Comparison of ENCODE assay signal across 18 mouse cellular contexts in the genomic region with DNA sequence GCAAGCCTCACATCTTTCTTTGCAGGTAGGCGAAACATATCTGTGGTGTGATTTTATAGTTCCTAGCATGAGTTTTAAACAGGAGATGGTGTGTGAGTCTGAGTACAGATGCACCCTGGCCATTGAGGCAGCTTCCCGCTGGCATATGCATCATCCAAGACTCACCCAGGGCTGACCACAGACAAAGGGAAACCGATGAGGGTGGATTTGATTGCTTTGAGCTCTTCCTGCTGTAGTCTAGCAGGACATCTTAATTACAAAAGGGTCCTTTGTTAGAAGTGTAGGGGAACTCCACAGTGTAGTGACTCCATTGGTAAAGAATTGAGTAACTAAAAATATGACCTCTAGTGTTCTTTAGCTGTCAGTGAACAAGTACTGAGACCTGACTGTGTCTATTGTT.
DNase-seq lines count a peak whose midpoint lies in the region; ATAC-seq and TF ChIP-seq lines count a peak whose summit lies in the region.
"Had no signal": no experiment of that assay in that cellular context is flagged by ENCODE, and none has a peak within 500 bp of the region (broad histone marks: within the 10 kb centered on the region; RNA-seq: fewer than 3 reads in every experiment).

No protein-coding gene starts in this region.

- ATAC-seq in heart, postnatal 0 days (ENCODE audit: insufficient read depth, low read depth): no peak
- peak; percentile 9 for ATAC-seq in inflammation-experienced regulatory T-cells, adult 6 months
- ATAC-seq: forebrain, embryonic 13.5 days; intestine, embryonic 16.5 days; liver, embryonic 12.5 days had no signal

- H3K27me3 ChIP-seq in heart, postnatal 0 days (ENCODE audit: control insufficient read depth, insufficient read depth, low read length): no peaks in the 10 kb centered on the region
- H3K27me3 ChIP-seq in hindbrain, embryonic 10.5 days (ENCODE audit: insufficient read depth, poor library complexity, severe bottlenecking): no peaks in the 10 kb centered on the region
- H3K27me3 ChIP-seq: forebrain, embryonic 13.5 days; liver, embryonic 12.5 days had no signal

- H3K4me2 ChIP-seq in heart, postnatal 0 days (ENCODE audit: low read depth, low read length): no peak overlapping the region
- H3K4me2 ChIP-seq: forebrain, embryonic 13.5 days; hindbrain, embryonic 14.5 days; kidney, embryonic 15.5 days; liver, embryonic 12.5 days had no signal

- H3K4me1 ChIP-seq in heart, postnatal 0 days (ENCODE audit: control insufficient read depth, insufficient read depth): peaks cover 55% of the 10 kb centered on the region
- H3K4me1 ChIP-seq in hindbrain, embryonic 10.5 days (replicated peaks): peaks cover 12% of the 10 kb centered on the region; the same call in 1 of the 2 replicates
- H3K4me1 ChIP-seq: forebrain, embryonic 13.5 days had no signal

- H3K36me3 ChIP-seq in heart, postnatal 0 days (replicated peaks; ENCODE audit: control insufficient read depth, insufficient read depth, low read length): no peaks in the 10 kb centered on the region
- no peaks in the 10 kb centered on the region for H3K36me3 ChIP-seq in hindbrain, embryonic 10.5 days
- H3K36me3 ChIP-seq: kidney, embryonic 15.5 days; liver, embryonic 12.5 days; midbrain, embryonic 10.5 days had no signal

- H3K27ac ChIP-seq in heart, postnatal 0 days (ENCODE audit: low read depth): peak overlapping the region; percentile 89; the same call in 1 of the 2 replicates
- no peak overlapping the region for H3K27ac ChIP-seq in hindbrain, embryonic 10.5 days
- H3K27ac ChIP-seq: forebrain, embryonic 13.5 days; hindbrain, embryonic 14.5 days; liver, embryonic 12.5 days; midbrain, embryonic 10.5 days had no signal

- H3K9me3 ChIP-seq in heart, postnatal 0 days (replicated peaks; ENCODE audit: control insufficient read depth, low read length): no peaks in the 10 kb centered on the region
- no peaks in the 10 kb centered on the region for H3K9me3 ChIP-seq in hindbrain, embryonic 10.5 days
- H3K9me3 ChIP-seq: forebrain, embryonic 13.5 days; kidney, embryonic 15.5 days; liver, embryonic 12.5 days; midbrain, embryonic 10.5 days had no signal

- no peak for TF ChIP-seq CTCF in heart, postnatal 0 days (IDR thresholded peaks at IDR 0.05; ENCODE audit: low read depth)

- no peak overlapping the region for H3K4me3 ChIP-seq in heart, postnatal 0 days (ENCODE audit: low read depth, low read length)
- no peak overlapping the region for H3K4me3 ChIP-seq in hindbrain, embryonic 10.5 days
- H3K4me3 ChIP-seq: forebrain, embryonic 13.5 days; kidney, embryonic 15.5 days; liver, embryonic 12.5 days; midbrain, embryonic 10.5 days had no signal

- WGBS in heart, postnatal 0 days: 56% methylated on average over 3 of the region's 3 CpGs
- 50% methylated on average over 3 of the region's 3 CpGs for WGBS in hindbrain, embryonic 10.5 days

- TF ChIP-seq EP300 in heart, postnatal 0 days (IDR thresholded peaks at IDR 0.05; ENCODE audit: low read depth): no peak

- DNase-seq in heart, postnatal 0 days (ENCODE audit: low spot score): no peak
- DNase-seq in heart, postnatal 25 days (ENCODE audit: low spot score): no peak
- DNase-seq in retina, postnatal 1 day: peak; percentile 47
- no peak for DNase-seq in retina, embryonic 14.5 days (ENCODE audit: low spot score)
- DNase-seq in ES-CJ7 (ENCODE audit: low read depth, low spot score): peak; percentile 95
- DNase-seq in hindbrain, embryonic 10.5 days (ENCODE audit: low spot score): no peak
- DNase-seq: adrenal gland, postnatal 10 days; cerebellum, adult 11-12 months; cerebellum, postnatal 25 days; layer of hippocampus, adult 9-11 months; thymus, postnatal 25 days had no signal

- intact Hi-C loops in heart, postnatal 25 days (cut with DNase I): no loop called here

- no peak overlapping the region for H3K9ac ChIP-seq in heart, postnatal 0 days (replicated peaks; ENCODE audit: low read depth, low read length)
- H3K9ac ChIP-seq: forebrain, embryonic 13.5 days; hindbrain, embryonic 14.5 days; kidney, embryonic 15.5 days; liver, embryonic 12.5 days had no signal

Comparison
In these comparisons a context has a peak if more than half of its experiments do, and no peak if none do; other contexts are left out.
1. DNase-seq: peak in retina, postnatal 1 day (single experiment) and ES-CJ7 (single experiment); none in heart, postnatal 0 days (single experiment), heart, postnatal 25 days (single experiment), retina, embryonic 14.5 days (single experiment) and hindbrain, embryonic 10.5 days (single experiment).